Mouse (Mus musculus): Measurements from ENCODE around the gene Aco1. TPM values are rescaled to one million over a fixed set of nuclear protein-coding genes. Genes with fewer than 3 reads are reported as not detected.
"Not testable (repeated sequence)": the region's sequence is repeated elsewhere in the genome, so short reads cannot be mapped to it uniquely, and the experiment has no call there.

Aco1 gene
- 6.7 and 8.6 TPM in 2 replicates for total RNA-seq (2015; ENCODE audit: low replicate concordance)
- total RNA-seq (2017; ENCODE audit: low replicate concordance) = 3.9 and 6.7 TPM in 2 replicates

DNA sequence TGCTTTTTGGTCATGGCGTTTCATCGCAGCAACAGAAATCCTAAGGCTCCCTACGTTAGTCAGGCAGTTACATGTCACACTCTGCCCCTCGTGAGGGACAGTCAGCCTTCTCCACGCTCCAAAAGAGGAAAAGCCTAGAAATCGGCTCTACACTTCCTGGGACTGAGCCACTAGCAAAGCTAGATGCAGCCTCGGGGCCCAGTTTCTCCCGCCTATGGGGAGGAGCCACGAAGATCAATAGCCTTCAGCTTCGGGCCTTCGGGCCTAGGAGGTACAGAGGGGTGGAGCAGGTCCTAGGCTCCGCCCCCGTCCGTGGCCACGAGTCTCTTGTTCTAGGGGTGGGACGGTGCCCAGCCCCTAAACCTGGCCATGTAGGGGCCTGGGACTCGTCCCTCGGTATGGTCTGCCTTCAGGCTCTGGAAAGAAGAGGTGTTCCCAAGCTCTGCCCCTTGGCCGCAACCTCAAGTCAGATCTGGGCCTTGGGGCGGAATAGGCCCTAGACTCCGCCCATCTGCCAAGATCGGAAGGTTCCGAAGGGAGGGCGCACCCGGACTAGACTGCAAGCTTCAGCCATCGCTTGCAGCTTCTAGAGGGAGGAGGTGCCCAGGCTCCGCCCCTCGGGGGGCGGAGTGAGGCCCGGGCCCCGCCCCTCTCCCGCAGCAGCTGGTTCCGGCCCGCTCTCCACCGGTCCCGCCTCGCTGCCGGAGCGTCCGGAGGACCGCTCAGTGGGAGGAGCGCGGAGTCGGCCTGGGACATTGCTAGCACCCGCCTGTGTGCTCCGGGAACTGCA is at the start of gene Aco1:
Gene Aco1, plus strand, starts transcription at position 339 of the 790 bp plus-strand sequence.
- peak; percentile 92 for ATAC-seq (replicated peaks; ENCODE audit: low FRiP score, poor library complexity, severe bottlenecking)

DNA sequence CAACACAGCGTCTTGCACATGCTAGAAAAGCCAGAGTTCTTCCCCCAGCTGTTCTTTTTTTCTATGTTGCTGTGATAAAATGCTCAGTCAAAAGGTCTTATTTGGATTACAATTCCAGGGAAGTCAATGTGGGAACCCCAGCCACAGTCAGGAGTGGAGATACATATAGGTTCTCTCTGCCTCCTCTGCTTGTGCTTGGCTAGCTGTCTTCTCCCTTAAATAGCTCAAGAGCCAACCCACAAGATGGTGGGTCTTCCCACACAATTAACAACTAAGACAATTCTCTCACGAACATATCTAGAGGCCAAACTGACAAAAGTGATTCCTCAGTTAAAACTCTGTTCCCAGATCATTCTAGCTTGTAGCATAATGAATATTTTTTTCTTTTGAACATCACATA is 47.9 kb upstream of the Aco1 start:
- ATAC-seq (replicated peaks; ENCODE audit: low FRiP score, poor library complexity, severe bottlenecking) = no peak

GRCm38 (mm10) chr4:40102996-40103395 is 39.9 kb upstream of the Aco1 start:
- ATAC-seq (replicated peaks; ENCODE audit: low FRiP score, poor library complexity, severe bottlenecking) = no peak

- no peak for ATAC-seq (replicated peaks; ENCODE audit: low FRiP score, poor library complexity, severe bottlenecking)
These were observed 36.8 kb upstream of the Aco1 start for GRCm38 (mm10) chr4:40106004-40106536.

GRCm38 (mm10) chr4:40108030-40108429 is 34.9 kb upstream of the Aco1 start:
- no peak for ATAC-seq (replicated peaks; ENCODE audit: low FRiP score, poor library complexity, severe bottlenecking)

- no peak for ATAC-seq (replicated peaks; ENCODE audit: low FRiP score, poor library complexity, severe bottlenecking)
These were observed 29.7 kb upstream of the Aco1 start for GRCm38 (mm10) chr4:40113173-40113572.

- ATAC-seq (replicated peaks; ENCODE audit: low FRiP score, poor library complexity, severe bottlenecking) = no peak
These were observed 21.7 kb upstream of the Aco1 start for GRCm38 (mm10) chr4:40121221-40121620.

GRCm38 (mm10) chr4:40122291-40122690 is 20.6 kb upstream of the Aco1 start:
- not testable (repeated sequence) for ATAC-seq (replicated peaks; ENCODE audit: low FRiP score, poor library complexity, severe bottlenecking)

GRCm38 (mm10) chr4:40134468-40135102 is 8.3 kb upstream of the Aco1 start:
- peak; percentile 82 for ATAC-seq (replicated peaks; ENCODE audit: low FRiP score, poor library complexity, severe bottlenecking)

DNA sequence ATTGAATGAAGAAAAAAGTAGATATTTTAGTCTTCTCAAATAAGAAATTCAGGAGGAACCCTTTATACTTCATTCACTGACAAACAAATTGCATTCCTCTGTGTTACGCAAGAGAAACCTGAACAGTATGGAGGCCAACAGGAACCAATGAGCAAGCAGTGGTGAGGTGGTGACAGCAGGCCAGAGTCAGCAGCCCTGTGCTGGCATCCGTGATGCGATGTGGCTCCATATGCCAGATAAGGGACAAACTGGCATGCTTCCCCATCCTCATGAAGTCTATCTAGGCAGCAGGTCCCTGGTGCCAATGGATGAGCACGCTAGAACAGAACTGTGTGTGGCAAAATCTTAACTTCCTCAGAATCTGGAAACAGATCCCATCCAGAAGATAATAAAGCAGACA is 6.4 kb upstream of the Aco1 start:
- ATAC-seq (replicated peaks; ENCODE audit: low FRiP score, poor library complexity, severe bottlenecking) = no peak

- no peak for ATAC-seq (replicated peaks; ENCODE audit: low FRiP score, poor library complexity, severe bottlenecking)
These were observed 3.1 kb upstream of the Aco1 start for GRCm38 (mm10) chr4:40139663-40140255.

DNA sequence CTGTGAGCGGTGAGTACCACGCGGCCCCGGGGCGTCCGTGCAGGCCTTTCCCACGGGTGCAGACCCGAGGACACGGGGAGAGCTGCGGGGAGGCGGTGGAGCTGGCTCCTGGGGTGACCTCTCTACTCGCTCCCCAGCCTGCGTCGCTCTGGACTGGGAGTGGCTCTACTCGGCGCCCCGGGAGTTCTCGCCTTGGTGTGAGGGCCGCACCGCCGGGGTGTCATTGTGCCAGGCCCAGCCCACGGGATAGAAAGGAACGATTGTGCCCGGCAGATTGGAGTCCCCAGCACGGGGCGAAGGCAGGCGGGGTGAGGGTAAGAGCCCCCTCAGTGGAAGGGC is 621 bp downstream of the Aco1 start:
- no peak; the same call in 1 of the 2 replicates for ATAC-seq (replicated peaks; ENCODE audit: low FRiP score, poor library complexity, severe bottlenecking)

GRCm38 (mm10) chr4:40144543-40144942 is 1.7 kb downstream of the Aco1 start:
- no peak for ATAC-seq (replicated peaks; ENCODE audit: low FRiP score, poor library complexity, severe bottlenecking)

- no peak for ATAC-seq (replicated peaks; ENCODE audit: low FRiP score, poor library complexity, severe bottlenecking)
These were observed 2.1 kb downstream of the Aco1 start for GRCm38 (mm10) chr4:40144981-40145380.

DNA sequence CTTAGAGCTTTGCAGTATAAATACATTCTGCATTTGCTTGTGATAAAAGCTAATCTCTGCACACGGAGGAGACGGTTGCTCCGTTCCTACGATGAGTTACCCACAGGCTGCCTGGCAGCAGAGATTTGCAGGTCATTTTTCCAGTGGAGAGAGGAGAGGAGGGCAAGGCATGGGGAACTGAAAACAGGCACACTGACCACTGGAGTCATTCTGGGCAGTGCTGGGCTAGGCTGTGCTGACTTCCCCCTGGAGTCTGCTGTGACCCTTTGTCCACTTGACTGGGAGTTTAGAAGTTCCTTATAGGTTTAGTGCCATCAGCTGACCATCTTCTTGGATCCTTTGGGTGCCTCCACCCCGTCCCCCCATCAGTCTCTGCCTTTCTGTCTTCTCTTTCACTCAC is 5.4 kb downstream of the Aco1 start:
- ATAC-seq (replicated peaks; ENCODE audit: low FRiP score, poor library complexity, severe bottlenecking) = no peak

- no peak for ATAC-seq (replicated peaks; ENCODE audit: low FRiP score, poor library complexity, severe bottlenecking)
These were observed 7.2 kb downstream of the Aco1 start for GRCm38 (mm10) chr4:40150046-40150445.

DNA sequence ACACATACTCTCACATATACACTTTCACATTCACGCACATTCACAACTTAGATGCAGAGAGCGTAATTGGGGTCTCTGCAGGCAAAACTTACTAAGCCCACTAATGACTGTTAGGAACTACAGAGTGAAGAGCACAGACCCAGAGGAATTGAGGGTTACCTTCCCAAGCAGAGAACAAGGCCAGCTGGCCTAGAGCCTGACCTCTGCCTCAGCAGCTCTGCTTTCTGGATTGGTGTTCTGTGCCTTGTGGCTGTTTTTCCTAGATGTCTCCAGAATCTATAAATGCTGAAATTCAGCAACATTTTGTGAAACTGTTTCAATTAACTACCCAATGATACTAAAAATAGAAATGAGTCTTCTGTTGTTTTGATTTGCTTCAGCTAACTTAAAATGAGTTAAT is 9.9 kb downstream of the Aco1 start:
- ATAC-seq (replicated peaks; ENCODE audit: low FRiP score, poor library complexity, severe bottlenecking) = no peak

DNA sequence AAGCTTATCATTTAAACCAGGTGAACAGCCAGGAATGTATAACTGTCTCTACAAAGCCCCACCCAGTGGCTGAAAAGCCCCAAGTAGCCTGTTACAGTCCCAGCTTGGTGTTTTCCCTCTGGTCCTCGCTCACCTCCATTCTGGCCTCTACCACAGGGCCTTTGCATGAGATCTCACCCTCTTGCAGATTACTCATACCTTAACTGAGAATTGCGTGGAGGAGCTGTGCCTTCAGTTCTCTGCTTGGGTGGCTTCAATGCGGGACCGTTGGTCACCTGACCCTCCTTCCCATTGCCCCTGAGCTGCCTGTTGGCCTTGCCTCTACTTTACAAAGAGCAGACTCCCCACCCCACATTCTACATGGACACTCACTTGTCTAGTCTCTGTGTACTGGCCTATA is 10.6 kb downstream of the Aco1 start:
- no peak for ATAC-seq (replicated peaks; ENCODE audit: low FRiP score, poor library complexity, severe bottlenecking)

DNA sequence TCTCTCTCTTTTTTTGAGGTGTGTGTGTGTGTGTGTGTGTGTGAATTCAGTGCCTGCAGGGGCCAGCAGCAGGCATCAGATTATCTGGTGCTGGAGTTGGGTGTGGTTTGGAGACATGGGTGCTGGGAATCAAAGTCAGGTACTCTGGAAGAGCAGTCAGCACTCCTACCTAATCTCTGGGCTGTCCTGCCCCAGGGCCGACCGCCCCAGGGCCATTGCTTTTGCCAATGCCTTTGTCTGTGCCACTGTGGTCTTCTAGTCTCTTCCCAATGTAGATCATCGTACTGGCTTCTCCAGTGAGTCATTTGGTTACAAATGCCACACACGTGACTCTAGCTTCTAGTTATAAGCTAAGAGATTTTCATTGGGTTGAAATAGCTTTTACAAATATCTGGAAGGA is 11.9 kb downstream of the Aco1 start:
- ATAC-seq (replicated peaks; ENCODE audit: low FRiP score, poor library complexity, severe bottlenecking) = no peak

- no peak for ATAC-seq (replicated peaks; ENCODE audit: low FRiP score, poor library complexity, severe bottlenecking)
These were observed 12.7 kb downstream of the Aco1 start for GRCm38 (mm10) chr4:40155467-40155999.

- no peak for ATAC-seq (replicated peaks; ENCODE audit: low FRiP score, poor library complexity, severe bottlenecking)
These were observed 13.3 kb downstream of the Aco1 start for GRCm38 (mm10) chr4:40156153-40156552.

Measured in erythroblast, adult 5-6 weeks (primary cell).